Mouse (Mus musculus) neural tube, embryonic 14.5 days (tissue): ENCODE data around the gene Pde10a. TPM values are rescaled to one million over a fixed set of nuclear protein-coding genes. Genes with fewer than 3 reads are reported as not detected.

Experiments
- ATAC-seq: fragments of 200-750 bp; cut with Nextera tagmentation; 2 replicates; pipeline ENCODE4 v1.8.0; 2017; ENCODE audit warnings: low read depth, mild to moderate bottlenecking, moderate TSS enrichment, moderate library complexity
- H3K27ac ChIP-seq: fragments of 300-500 bp; sonication (generic); 2 replicates; pipeline ENCODE4 v1.5.1; 2014; ENCODE audit warnings: low read depth, mild to moderate bottlenecking, control low read depth, low read length, moderate library complexity, mixed read lengths
- H3K27me3 ChIP-seq: fragments of 300-500 bp; sonication (generic); 2 replicates; pipeline ENCODE4 v1.6.1; 2014; ENCODE audit warnings: low read length; ENCODE audit not compliant: control insufficient read depth, insufficient read depth
- H3K36me3 ChIP-seq: fragments of 300-500 bp; sonication (generic); 2 replicates; pipeline ENCODE4 v1.6.1; 2014; ENCODE audit warnings: low read length, mixed read lengths; ENCODE audit not compliant: control insufficient read depth, insufficient read depth
- H3K4me1 ChIP-seq: fragments of 300-500 bp; sonication (generic); 2 replicates; pipeline ENCODE4 v1.6.1; 2014; ENCODE audit warnings: low read length; ENCODE audit not compliant: control insufficient read depth, insufficient read depth
- H3K4me2 ChIP-seq: fragments of 300-500 bp; sonication (generic); 2 replicates; pipeline ENCODE4 v1.6.1; 2014; ENCODE audit warnings: mild to moderate bottlenecking, low read depth, low read length, control low read depth
- H3K4me3 ChIP-seq: fragments of 300-500 bp; sonication (generic); 2 replicates; pipeline ENCODE4 v1.5.1; 2014; ENCODE audit warnings: low read depth, low read length, control low read depth, mixed read lengths
- H3K9ac ChIP-seq: fragments of 300-500 bp; sonication (generic); replicated peaks from 2 replicates; pipeline ENCODE4 v1.6.1; 2014; ENCODE audit warnings: low read depth, mild to moderate bottlenecking, control low read depth, low read length, mixed read lengths
- H3K9me3 ChIP-seq: fragments of 300-500 bp; sonication (generic); 2 replicates; pipeline ENCODE4 v1.6.1; 2016; ENCODE audit warnings: low read length; ENCODE audit not compliant: control insufficient read depth
- WGBS: fragments of 180-500 bp; shearing (Covaris S2); extraction: QIAGEN DNeasy Blood & Tissue Kit; methylation state at CpG from one replicate; pipeline ENCODE4 v1.1.7; 2014; 5-methylcytosine and 5-hydroxymethylcytosine counted together
- polyA plus RNA-seq: library from polyadenylated mRNA; unstranded; fragments of >200 nt; fragmentation: Nextera tagmentation; extraction: Ambion mirVana; gene quantifications from 2 replicates; pipeline ENCODE4 v1.2.1, GENCODE M21; 2014

Pde10a gene
- polyA plus RNA-seq, 1 experiment from 2014 or later: 16.2 TPM

GRCm38 (mm10) chr17:8818675-8819074 is 293.5 kb downstream of the Pde10a start:
- Histone ChIP-seq H3K9me3 (no peaks in the 10 kb centered on the region), H3K4me1 (no peaks in the 10 kb centered on the region), H3K9ac (no peak overlapping the region), H3K4me2 (no peak overlapping the region), H3K27me3 (no peaks in the 10 kb centered on the region), H3K36me3 (no peaks in the 10 kb centered on the region), H3K27ac (no peak overlapping the region), H3K4me3 (no peak overlapping the region)
- ATAC-seq: no peak
- 90% methylated on average over 13 of the region's 13 CpGs for WGBS

- H3K4me2 ChIP-seq: no peak overlapping the region
- no peak overlapping the region for H3K9ac ChIP-seq
- H3K27me3 ChIP-seq: no peaks in the 10 kb centered on the region
- 87% methylated on average over 7 of the region's 7 CpGs for WGBS
- ATAC-seq: no peak
- no peaks in the 10 kb centered on the region for H3K36me3 ChIP-seq
- H3K4me1 ChIP-seq: 0 out of 2 replicates have a peak, but pooled peaks cover 3% of the 10 kb centered on the region
- H3K4me3 ChIP-seq: no peak overlapping the region
- H3K27ac ChIP-seq: no peak overlapping the region
- H3K9me3 ChIP-seq: no peaks in the 10 kb centered on the region
Observed at GRCm38 (mm10) chr17:8823548-8823947, 298.4 kb downstream of the Pde10a start.

- no peak overlapping the region for H3K4me2 ChIP-seq
- no peaks in the 10 kb centered on the region for H3K9me3 ChIP-seq
- H3K4me1 ChIP-seq: 0 out of 2 replicates have a peak, but pooled peaks cover 3% of the 10 kb centered on the region
- H3K27ac ChIP-seq: no peak overlapping the region
- H3K36me3 ChIP-seq: no peaks in the 10 kb centered on the region
- no peak overlapping the region for H3K4me3 ChIP-seq
- 69% methylated on average over 9 of the region's 9 CpGs for WGBS
- ATAC-seq: no peak
- H3K9ac ChIP-seq: no peak overlapping the region
- no peaks in the 10 kb centered on the region for H3K27me3 ChIP-seq
Observed at GRCm38 (mm10) chr17:8827204-8827603, 302.0 kb downstream of the Pde10a start.

- Histone ChIP-seq H3K27me3 (no peaks in the 10 kb centered on the region), H3K9me3 (no peaks in the 10 kb centered on the region), H3K4me2 (no peak overlapping the region), H3K4me3 (no peak overlapping the region), H3K36me3 (no peaks in the 10 kb centered on the region), H3K27ac (no peak overlapping the region), H3K4me1 (0 out of 2 replicates have a peak, but pooled peaks cover 3% of the 10 kb centered on the region), H3K9ac (no peak overlapping the region)
- 67% methylated on average over 5 of the region's 5 CpGs for WGBS
- ATAC-seq: no peak
Observed at GRCm38 (mm10) chr17:8831001-8831400, 305.8 kb downstream of the Pde10a start.

GRCm38 (mm10) chr17:8836292-8836691 is 311.1 kb downstream of the Pde10a start:
- Histone ChIP-seq H3K4me3 (no peak overlapping the region), H3K4me2 (no peak overlapping the region), H3K9me3 (no peaks in the 10 kb centered on the region), H3K27me3 (no peaks in the 10 kb centered on the region), H3K9ac (no peak overlapping the region), H3K4me1 (no peaks in the 10 kb centered on the region), H3K36me3 (no peaks in the 10 kb centered on the region), H3K27ac (no peak overlapping the region)
- WGBS: 97% methylated on average over 5 of the region's 5 CpGs
- no peak for ATAC-seq

GRCm38 (mm10) chr17:8838252-8838651 is 313.1 kb downstream of the Pde10a start:
- ATAC-seq: no peak
- H3K36me3 ChIP-seq: no peaks in the 10 kb centered on the region
- 42% methylated on average over 8 of the region's 8 CpGs for WGBS
- no peaks in the 10 kb centered on the region for H3K9me3 ChIP-seq
- no peak overlapping the region for H3K27ac ChIP-seq
- H3K4me2 ChIP-seq: no peak overlapping the region
- H3K27me3 ChIP-seq: no peaks in the 10 kb centered on the region
- 0 out of 2 replicates have a peak, but pooled peaks cover 3% of the 10 kb centered on the region for H3K4me1 ChIP-seq
- no peak overlapping the region for H3K9ac ChIP-seq
- H3K4me3 ChIP-seq: no peak overlapping the region

- no peak overlapping the region for H3K27ac ChIP-seq
- H3K36me3 ChIP-seq: no peaks in the 10 kb centered on the region
- ATAC-seq: no peak
- no peak overlapping the region for H3K4me2 ChIP-seq
- 73% methylated on average over 10 of the region's 10 CpGs for WGBS
- H3K9ac ChIP-seq: no peak overlapping the region
- 0 out of 2 replicates have a peak, but pooled peaks cover 3% of the 10 kb centered on the region for H3K4me1 ChIP-seq
- no peak overlapping the region for H3K4me3 ChIP-seq
- no peaks in the 10 kb centered on the region for H3K27me3 ChIP-seq
- H3K9me3 ChIP-seq: no peaks in the 10 kb centered on the region
Observed at GRCm38 (mm10) chr17:8839237-8840011, 314.3 kb downstream of the Pde10a start.

- 30% methylated on average over 8 of the region's 8 CpGs for whole genome bisulfite sequencing
- ATAC-seq: peak; percentile 38; the same call in 1 of the 2 replicates
- no peak overlapping the region for H3K4me2 ChIP-seq
- no peaks in the 10 kb centered on the region for H3K36me3 ChIP-seq
- H3K9ac ChIP-seq: no peak overlapping the region
- H3K27ac ChIP-seq: no peak overlapping the region
- H3K4me1 ChIP-seq: 0 out of 2 replicates have a peak, but pooled peaks cover 3% of the 10 kb centered on the region
- no peak overlapping the region for H3K4me3 ChIP-seq
- H3K27me3 ChIP-seq: no peaks in the 10 kb centered on the region
- no peaks in the 10 kb centered on the region for H3K9me3 ChIP-seq
Observed at GRCm38 (mm10) chr17:8841094-8841493, 315.9 kb downstream of the Pde10a start.

- WGBS: 69% methylated on average over 8 of the region's 8 CpGs
- Histone ChIP-seq H3K36me3 (no peaks in the 10 kb centered on the region), H3K9me3 (no peaks in the 10 kb centered on the region), H3K4me1 (0 out of 2 replicates have a peak, but pooled peaks cover 3% of the 10 kb centered on the region), H3K9ac (no peak overlapping the region), H3K4me3 (no peak overlapping the region), H3K27ac (no peak overlapping the region), H3K4me2 (no peak overlapping the region), H3K27me3 (no peaks in the 10 kb centered on the region)
- no peak for ATAC-seq
Observed at GRCm38 (mm10) chr17:8841897-8842540, 316.8 kb downstream of the Pde10a start.
